Mouse (Mus musculus) G1E (cell line): ENCODE measurements around the gene Tbx2.

Experiments
- CTCF ChIP-seq: IDR thresholded peaks from 2 replicates; pipeline ENCODE4 v1.5.1; 2012; ENCODE audit warnings: low read depth, low read length, inconsistent platforms, mixed read lengths
- GATA1 ChIP-seq: IDR thresholded peaks from 2 replicates; pipeline ENCODE4 v1.6.1; 2012; ENCODE audit warnings: borderline replicate concordance, low read length, inconsistent platforms, mixed read lengths
- POLR2AphosphoS5 ChIP-seq: IDR thresholded peaks from 2 replicates; pipeline ENCODE4 v1.6.1; 2012; ENCODE audit warnings: low read depth, low read length, inconsistent platforms; ENCODE audit not compliant: insufficient replicate concordance
- TAL1 ChIP-seq: conservative IDR thresholded peaks from 2 replicates; pipeline ENCODE4 v1.6.1; 2012; ENCODE audit warnings: low read depth, low read length, inconsistent platforms, mixed read lengths

DNA sequence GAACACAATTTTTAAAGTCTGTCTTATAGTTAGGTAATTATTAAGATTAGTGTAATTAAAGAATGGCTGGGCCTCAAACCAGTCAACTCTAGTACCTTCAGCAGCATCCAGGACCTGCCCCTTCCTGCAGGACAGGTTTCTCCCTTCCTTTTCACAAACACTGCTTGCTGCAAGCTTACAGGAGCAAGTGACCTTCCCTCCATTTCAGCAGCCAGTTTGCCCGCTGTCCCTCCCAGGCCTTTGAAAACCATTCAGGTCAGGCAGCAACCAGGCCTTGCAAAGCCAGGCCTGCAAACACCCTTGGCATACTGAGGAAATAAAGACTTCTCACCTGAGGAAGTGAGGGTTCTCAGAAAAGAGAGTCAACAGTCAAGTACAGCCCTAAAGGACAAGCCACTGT, 41.1 kb upstream of the Tbx2 start:
- TF ChIP-seq CTCF (no peak), POLR2AphosphoS5 (no peak), GATA1 (no peak), TAL1 (no peak)
